Mouse (Mus musculus): ENCODE results near the gene Mbnl2. TPM values are rescaled to one million over a fixed set of nuclear protein-coding genes. Genes with fewer than 3 reads are reported as not detected.

Mbnl2 gene
- total RNA-seq, 2 experiments from 2014 or later: 312 to 318 TPM

DNA sequence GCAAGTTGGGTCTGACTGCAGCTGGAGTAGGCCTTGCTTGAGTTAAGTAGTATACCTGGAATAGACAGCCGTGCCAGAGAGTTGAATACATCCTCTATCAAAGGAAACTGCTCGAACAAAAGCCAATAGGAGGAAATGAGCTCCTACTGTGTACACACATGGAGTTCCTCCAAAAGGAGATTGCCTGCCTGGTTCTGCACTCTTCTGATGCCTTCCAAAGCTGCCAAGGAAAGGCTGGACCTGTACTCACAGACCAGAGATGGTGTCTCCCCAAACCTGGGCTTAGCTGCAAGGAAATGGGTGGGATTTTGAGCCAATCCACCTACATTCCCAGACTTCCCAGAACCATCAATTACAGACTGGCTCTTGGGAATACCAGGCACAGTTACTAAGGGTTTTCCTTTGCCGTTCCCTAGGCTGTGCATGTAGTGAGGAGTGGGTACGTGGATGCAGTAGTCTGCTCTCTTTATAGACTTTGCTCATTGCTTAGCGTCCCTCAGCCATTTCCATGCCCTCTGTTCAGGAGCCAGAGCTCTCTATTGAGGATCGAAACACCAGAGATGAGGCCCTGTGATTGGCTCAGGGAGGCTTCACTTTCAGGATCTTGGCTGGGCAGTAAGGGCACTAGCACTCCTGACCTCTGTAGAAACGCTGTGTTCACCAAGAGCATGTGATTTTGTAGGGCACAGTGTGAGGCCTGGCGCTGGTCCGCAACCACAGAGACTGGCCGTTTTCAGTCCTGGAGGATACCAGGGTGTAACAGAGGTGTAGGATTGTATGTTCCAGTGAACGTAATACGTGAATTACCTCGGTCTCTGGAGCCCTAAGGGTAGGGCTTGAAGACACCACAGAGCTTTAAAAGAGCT lies 20.1 kb downstream of the Mbnl2 start:
- intact Hi-C loops (cut with DNase I): loop anchor here (1.0 kb wide), 1 partner anchor 15 kb away; no protein-coding TSS in a partner anchor
- DNase-seq: no peak

DNA sequence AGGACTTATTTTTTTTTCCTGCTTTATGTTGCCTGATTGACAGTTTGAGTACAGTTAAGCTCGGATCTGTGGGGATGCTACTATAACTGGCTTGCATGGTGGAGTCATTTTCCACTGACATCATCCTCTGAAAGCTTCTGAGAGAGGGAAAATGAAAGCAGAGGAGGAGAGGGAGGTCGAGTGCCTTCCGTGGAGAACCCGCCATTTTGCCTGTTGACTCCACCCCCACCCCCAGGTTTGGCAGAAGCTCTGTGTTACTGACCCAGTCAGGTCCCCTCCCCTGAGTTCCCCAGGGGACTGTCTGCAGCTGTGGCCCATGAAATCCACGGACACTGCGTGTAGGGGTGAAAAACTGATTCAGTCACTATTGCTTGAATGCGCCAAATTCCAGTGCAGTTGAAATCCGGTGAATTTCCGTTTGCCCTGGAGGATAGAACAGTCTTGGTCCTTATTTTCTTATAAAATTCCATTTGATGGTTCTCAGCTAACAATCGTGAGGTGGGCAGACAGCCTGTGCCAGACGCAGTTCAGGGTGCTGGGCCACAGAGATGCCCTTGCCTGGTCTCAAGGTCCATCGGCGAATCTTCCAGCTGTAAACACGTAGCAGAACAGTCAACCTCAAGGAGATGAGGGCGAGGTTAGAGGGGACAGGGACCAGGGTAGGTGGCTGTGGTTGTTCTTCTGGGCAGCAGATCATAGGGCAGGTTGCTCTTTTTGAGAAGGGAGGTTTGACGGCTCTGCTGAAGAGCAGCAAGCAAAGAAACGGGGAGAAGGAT lies 20.9 kb downstream of the Mbnl2 start:
- peak; percentile 43 to 61 for DNase-seq
- intact Hi-C loops (cut with DNase I): loop anchor here (1.0 kb wide), 1 partner anchor 16 kb away; no protein-coding TSS in a partner anchor

DNA sequence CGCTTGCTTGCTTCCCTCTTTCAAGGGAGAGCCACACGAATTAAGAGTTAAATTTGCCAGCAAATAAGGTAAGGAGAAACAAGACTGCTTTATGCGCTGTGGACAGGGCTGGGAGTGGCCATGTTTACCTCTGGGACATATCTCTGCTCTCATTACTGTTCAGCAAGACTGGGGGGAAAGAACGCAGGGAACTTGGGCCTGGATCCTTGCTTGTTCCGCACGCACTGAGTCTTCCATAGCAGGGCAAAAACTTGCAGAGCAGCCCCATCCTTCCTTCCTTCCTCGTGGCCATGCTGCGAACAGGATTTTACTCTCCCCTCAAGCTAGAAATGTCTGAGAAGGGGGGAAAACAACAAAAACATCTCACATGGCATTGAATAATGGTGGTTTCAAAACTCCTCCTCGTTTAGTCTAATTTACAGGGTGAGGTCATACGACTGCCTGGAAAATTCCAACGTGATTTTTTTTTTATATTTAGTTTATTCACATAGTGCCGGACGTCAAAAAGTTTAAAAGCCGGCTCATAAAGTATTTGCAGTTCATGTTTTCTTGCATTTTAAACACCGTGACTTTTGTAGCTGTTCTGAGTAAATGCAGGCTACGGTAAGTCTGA lies 21.8 kb downstream of the Mbnl2 start:
- no peak for DNase-seq
- intact Hi-C loops (cut with DNase I): no loop called here

DNA sequence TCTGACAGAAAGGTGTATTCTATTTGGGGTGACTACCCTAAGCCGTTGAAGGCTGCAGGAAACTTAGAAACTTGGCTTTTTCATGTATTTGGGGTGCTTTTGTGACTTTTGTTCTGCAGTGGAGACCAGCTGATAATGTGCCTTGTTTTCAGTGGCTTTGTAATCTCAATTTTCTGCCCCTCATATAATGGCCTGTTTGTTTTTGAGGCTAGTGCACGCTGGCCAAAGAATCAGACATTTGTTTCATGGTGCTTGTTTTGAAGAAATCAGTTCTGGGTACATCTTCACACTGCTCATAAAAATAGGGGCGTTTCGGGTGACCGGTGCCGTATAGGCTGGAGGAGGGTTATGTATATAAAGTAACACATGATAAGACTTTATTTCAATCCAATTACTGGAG lies 22.4 kb downstream of the Mbnl2 start:
- intact Hi-C loops (cut with DNase I): no loop called here
- DNase-seq: no peak

DNA sequence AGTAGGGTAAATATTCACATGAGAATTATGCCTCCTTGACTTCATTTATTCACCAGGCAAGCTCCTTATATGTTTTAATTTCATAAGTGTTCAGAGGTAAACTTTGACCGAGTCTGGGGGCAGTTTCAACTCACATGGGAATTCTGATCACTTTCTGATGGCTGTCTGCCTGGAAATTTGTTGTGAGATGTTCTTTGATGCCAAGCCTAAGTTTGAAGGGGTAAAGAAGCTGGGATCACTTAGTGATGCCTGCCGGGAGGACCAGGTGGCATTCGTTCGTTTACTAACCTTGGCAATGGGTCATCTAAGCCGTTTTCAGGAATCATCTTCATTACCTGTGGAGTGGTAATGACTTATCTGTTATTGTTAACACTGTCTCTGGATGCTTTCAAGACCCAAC lies 23.0 kb downstream of the Mbnl2 start:
- intact Hi-C loops (cut with DNase I): no loop called here

DNA sequence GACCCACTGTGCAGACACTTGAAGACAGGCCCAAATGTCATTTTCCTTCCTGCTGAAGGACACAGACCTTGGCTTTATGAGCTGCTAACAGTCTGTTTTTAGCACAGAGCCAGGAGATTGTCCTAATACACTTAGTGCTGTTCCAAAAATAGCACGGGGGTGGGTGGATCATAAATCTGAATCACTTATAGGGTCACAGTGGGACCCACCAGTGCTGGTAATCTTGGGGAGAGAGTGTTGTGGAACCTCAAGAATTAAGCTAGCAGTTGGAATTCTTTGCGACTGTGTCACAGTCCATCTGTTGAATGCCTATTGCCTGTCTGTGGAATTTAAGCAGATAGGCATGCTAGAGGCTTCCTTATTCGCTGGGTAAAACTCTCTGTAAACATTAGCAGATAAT lies 24.2 kb downstream of the Mbnl2 start:
- intact Hi-C loops (cut with DNase I): no loop called here
- no peak for DNase-seq

More for the DNA sequence above, 23.0 kb downstream of the Mbnl2 start:
- no peak for DNase-seq

DNA sequence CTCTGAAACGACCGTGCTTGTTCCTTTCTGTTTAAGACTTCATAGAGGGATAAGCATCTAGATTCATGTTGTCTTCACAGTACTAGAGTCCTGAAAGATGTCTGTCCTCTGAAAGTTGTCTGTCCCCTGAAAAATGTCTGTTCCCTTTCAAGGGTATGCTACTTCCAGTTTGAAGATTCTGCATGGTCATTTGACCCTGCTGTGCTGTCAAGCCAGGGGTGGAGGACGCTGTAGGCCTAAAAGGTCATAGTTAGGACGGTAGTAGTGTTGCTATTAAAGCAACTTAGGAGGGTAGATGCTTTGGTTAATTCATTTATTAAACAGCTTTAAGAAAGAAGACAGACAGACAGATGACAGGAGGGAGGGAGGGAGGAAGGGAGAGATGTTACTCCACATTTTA lies 24.7 kb downstream of the Mbnl2 start:
- intact Hi-C loops (cut with DNase I): no loop called here
- no peak for DNase-seq

DNA sequence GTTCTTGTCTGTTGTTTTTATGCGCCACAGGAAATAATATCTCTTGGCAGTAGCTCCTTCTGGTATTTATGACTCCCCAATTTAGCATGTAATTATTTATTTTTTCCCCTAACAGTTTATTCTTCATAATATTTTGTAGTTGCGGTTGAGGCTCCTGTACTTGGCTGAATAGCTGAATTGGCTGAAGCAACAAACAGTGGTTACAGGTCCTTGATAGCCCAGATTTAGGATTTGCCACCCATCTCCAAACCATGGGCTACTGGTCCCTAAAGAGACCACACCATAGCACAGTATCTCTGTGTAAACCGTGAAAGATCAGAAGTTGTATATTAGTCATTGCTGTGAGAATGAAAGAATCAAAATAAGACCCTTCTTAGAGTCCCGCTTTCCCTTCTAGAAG lies 25.3 kb downstream of the Mbnl2 start:
- intact Hi-C loops (cut with DNase I): no loop called here
- DNase-seq: no peak

DNA sequence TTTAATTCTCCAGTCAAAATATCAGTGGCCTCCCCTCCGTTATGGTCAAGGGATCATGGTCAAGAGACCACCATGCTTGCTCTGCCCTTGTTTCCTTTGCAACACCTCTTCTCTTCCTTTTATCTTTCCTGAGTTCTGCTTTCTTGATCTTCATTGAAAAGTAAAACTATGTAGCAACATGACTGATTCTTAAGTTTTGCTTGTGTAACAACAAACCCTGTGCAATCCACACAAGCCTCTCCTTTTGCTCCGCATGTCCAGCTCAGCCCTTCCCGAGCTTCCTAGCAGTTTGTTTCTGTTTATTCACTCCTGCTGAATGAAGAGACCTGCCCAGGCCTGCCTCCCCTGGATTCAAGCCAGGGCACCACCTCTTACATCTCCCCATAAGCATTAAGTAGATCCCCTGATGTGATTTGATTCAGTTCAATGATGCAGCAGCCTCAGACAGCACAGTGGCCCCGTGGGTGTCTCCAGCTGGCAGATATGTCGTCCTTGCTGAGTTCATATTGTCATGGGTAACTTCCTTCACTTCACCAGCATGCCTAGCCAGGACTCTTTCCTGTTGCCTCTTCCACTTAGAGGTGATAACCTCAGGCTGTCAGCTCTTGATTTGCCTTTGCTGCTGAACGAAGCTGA lies 27.6 kb downstream of the Mbnl2 start:
- peak in 1 of 2 experiments; percentile 28 for DNase-seq
- intact Hi-C loops (cut with DNase I): no loop called here

DNA sequence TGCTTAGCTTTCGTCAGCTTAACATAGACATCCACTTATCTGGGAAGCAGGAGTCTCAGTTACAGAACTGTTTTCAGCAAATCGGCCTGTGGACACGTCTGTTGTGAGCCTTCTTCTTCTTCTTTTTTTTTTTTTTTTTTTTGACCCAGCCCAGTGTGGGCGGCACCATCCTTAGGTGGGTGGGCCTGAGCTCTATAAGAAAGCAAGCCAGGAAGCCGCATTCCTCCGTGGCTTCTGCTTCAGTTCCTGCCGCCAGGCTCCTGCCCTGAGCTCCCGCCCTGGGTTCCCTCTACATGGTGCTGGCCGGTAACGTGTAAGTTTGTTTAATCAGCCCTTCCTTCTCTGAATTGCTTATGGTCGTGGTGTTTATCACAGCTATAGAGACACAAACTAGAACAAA lies 30.8 kb downstream of the Mbnl2 start:
- intact Hi-C loops (cut with DNase I): no loop called here
- no peak for DNase-seq

DNA sequence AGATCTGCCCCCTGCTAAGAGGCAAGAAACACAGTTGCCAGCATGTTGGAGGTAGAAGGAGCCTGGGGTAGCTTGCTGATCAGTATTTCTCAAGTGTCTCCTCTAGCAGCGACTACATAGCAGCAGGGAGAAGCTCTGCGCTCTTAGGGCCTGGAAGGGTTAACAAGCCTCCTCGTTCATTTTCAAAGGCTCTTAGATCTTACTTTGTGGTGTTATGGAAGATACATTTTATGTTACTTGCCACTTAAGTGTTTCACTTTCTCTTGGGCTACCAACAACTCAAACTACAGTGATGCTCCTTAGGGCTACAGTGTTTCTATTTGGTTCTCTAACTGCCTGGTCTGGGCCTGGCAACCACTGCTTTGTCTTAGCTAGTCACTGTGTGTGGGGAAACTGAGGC lies 31.9 kb downstream of the Mbnl2 start:
- no peak for DNase-seq
- intact Hi-C loops (cut with DNase I): no loop called here

DNA sequence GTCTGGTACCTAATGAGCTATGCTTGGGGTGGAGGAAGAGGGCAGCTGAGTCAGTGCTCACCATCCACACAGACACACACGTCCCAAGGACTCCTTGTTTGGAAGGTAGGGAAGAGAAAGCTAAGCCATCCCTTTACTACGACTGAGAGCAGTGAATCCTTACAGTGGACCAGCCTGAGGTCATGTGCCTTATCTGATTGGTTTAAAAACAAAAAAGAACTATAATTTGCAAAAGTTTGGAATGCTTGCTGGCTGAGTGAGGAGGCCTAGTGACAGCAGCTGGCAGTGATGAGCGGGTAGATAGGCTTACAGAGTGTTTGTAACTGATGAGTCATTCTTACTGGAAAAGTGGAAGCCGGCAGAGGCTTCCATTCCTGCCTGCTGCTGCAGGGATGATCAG lies 32.5 kb downstream of the Mbnl2 start:
- DNase-seq: peak in 1 of 2 experiments; percentile 41
- intact Hi-C loops (cut with DNase I): no loop called here

DNA sequence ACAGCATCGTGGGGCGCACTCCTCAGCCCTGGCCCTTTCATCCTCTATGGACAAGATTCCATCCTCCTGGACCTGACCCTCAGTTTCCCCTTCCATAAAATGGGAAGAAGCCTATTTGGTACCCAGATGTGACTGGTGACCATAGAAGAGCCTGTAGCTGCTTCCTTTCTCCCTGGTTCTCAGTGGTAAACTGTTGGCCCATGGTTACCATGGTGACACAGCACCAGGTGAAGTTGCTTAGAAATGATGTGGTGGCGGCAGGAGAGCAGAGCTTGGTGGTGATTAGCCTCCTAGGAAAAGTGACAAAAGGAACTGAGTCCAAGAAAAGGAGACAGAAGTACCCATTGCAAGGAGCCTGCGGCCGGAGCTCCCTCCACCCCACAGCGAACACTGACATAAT lies 34.2 kb downstream of the Mbnl2 start:
- intact Hi-C loops (cut with DNase I): no loop called here

DNA sequence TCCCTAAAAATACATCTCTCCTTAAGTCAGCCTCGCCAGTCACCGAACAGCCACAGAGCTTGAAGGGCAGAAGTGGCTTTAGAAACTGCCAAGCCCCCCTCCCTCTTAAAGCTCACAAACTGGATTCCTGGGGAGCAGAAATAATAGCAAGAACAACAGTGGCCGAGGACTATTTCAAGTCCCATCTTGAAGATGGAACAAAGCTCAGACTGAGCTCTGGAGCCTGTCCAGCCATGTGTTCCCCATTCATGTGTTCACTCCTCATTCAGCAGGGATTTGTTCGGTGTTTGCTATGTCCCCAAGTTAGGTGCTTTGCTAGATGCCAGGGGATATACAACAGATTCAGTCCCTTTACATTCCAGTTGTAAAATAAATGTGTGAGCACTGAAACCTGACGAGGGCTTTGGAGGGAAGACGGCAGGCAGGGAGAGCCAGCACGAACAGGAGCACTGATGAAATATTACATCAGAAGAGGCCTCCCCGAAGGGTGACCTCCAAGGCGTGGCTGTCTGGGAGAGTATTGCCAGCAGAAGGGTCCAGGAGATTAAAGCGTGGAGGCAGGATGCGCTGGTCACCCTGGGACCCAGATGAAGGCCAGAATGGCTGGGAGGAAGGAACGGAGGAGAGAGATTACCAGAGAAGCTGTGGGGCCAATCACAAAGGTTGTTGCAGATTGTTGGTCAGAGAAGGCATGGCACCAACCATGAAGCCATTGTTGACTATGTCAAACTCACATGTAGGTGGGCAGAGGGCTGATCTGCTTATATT lies 36.0 kb downstream of the Mbnl2 start:
- intact Hi-C loops (cut with DNase I): loop anchor here (2.0 kb wide), 1 partner anchor 17 kb away; no protein-coding TSS in a partner anchor
- no peak for DNase-seq

More for the DNA sequence above, 34.2 kb downstream of the Mbnl2 start:
- no peak for DNase-seq

DNA sequence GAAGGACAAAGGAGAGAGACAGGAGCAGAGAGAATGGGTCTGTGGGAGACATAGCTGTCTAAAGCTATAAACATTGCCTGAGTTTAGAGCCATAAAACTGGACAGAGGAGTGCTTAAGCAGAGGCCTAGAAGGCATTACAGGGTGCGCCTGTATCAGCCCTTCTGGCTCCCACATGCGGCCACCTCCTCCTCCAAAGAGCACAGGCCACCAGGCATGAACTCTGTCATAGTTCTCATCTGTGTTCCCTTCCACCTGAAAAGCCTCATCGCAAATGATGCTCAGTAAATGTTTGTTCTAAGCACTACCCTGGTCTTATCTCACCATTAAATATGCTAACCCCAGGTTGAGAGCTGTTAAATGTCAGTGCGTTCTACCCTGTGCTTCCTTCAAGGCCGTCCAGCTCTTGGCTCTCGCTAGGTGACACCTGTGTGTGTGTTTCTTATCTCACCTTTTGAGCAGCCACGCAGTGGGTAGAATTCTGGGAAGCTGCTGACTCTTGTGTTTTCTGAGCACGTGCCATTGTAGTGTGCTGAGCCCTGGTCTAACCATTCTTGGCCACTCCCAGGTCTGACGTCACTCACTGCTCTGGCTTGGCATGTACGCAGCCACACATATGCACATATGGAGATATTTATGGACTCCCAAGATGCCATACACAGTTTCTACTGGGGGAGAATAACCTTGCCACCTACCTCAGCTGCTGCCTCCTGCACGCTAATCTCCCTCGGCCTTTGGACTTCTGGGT lies 37.4 kb downstream of the Mbnl2 start:
- intact Hi-C loops (cut with DNase I): loop anchor here (2.0 kb wide), 1 partner anchor 16 kb away; no protein-coding TSS in a partner anchor
- no peak for DNase-seq

DNA sequence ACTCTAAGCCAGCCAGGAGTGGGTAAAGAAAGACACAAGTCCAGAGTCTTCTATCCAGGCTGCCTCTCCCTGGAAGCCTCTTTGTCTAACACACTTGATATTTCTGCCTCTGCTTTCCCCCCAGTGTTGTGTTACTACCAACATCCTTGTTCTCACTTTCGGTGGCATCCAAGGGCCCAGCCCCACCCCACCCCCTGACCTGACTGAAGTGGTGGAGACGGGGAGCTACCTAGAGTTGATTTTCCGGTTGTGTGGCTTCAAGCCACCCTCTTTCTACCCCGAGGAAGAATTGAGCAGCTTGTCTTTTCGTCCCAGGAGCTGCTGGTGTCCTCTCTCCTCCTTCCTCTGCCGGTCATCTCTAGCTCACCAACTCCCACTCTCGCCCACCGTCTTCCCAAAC lies 38.0 kb downstream of the Mbnl2 start:
- intact Hi-C loops (cut with DNase I): loop anchor here (2.0 kb wide), 1 partner anchor 15 kb away; no protein-coding TSS in a partner anchor
- DNase-seq: no peak

DNA sequence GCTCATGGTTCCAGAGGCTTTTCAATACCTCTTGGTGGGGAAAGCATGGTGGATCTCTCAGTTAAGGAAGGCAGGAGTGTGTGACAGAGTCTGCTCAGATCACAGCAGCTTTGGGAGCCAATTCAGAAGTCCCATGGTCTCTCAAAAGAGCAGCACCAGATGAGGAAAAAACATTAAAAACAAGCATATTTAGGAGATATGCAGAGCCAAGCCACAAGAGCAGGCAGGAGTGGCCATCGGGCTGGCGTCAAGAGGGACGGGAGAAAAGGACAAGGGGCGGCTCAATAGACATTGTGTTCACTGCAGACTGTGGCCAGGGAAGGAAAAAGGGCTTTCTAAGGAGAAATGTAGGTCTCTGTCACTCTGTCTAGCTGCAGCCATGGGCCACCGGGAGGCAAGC lies 40.3 kb downstream of the Mbnl2 start:
- intact Hi-C loops (cut with DNase I): no loop called here
- no peak for DNase-seq

DNA sequence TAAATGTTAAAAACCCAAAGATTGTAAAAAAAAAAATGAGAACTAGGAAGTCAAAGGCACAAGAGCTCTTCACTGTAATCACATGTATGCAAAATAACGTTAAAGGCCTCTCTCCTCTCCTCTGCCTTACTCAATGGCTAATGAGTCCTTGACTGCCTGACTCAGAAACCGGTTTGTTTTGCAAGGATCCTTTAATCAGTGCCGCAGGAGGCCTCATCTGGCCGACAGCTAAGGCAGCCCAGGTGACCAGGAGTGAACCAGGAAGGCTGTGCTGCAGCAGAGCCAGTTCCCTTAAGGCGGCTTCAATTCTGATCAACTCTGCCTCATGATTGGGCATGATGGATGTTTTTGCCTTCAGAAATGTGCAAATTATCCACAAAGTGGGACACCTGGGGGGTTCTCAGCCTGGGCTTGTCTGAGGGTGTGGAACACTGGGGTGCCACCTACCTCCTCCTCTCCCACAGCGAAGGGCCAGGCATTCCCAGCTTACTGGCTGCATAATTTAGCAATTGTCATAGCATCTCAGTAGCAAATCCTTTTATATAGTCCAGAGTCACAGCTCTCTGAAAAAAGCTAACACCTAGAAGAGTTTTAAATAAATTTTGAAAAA lies 43.0 kb downstream of the Mbnl2 start:
- intact Hi-C loops (cut with DNase I): no loop called here
- DNase-seq: no peak

All from gastrocnemius, postnatal 36 days (tissue).